In the genomic region with DNA sequence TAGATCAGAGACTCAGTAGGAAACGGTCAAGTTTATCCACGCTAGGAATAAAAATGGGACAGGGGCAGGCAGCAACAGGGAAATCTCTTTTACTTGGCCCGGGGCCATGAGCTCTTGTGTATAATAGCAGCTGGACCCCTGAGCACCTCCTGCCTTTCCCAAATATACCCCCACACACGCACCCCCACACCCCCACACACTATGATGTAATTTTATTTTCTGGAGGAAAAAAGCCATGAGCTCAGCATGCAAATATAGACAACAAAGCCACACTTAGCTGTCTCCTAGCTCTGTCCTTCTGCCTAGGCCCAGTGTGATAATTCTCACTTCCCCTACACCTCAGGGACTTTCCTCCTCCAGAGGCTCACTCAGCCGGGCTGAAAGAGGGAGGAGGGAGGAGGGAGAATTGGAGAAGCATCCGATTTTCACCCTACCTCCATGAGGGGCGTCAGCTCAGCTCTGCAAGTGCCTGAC, we compare ENCODE assay signal across 8 mouse cellular contexts. TPM values are rescaled to one million over a fixed set of nuclear protein-coding genes. Genes with fewer than 3 reads are reported as not detected.
A peak's percentile ranks its signal among the peaks of the same experiment; 100 is the strongest.
DNase-seq lines count a peak whose midpoint lies in the region; ATAC-seq lines count a peak whose summit lies in the region.

No protein-coding gene starts in this region.

- WGBS in liver, embryonic 15.5 days (ENCODE audit: insufficient replicate concordance), result 31% methylated on average over 7 of the region's 7 CpGs

- H3K4me3 ChIP-seq in liver, embryonic 15.5 days (replicated peaks), result no peak overlapping the region

- peaks cover 26% of the 10 kb centered on the region for H3K27me3 ChIP-seq in liver, embryonic 15.5 days

- DNase-seq in cerebellum, adult 11 months, result peak; percentile 60
- peak; percentile 66 to 68 for DNase-seq in right cerebral cortex, adult 2 months (ENCODE audit: low spot score in 2 of 2)
- no peak for DNase-seq in right cerebral cortex, adult 18-20 months
- peak; percentile 66 for DNase-seq in heart, postnatal 4 days
- DNase-seq in urinary bladder, postnatal 10 days (ENCODE audit: low spot score), result no peak
- DNase-seq in adrenal gland, postnatal 36 days, result no peak

- no peak overlapping the region for H3K27ac ChIP-seq in liver, embryonic 15.5 days (replicated peaks)

- peaks cover 47% of the 10 kb centered on the region for H3K4me1 ChIP-seq in liver, embryonic 15.5 days (replicated peaks)

- H3K9me3 ChIP-seq in liver, embryonic 15.5 days (replicated peaks), result no peaks in the 10 kb centered on the region

- H3K36me3 ChIP-seq in liver, embryonic 15.5 days (replicated peaks), result 0 out of 2 replicates have a peak, but pooled peaks cover 6% of the 10 kb centered on the region

- no peak for ATAC-seq in cerebellum, adult (ENCODE audit: insufficient number of reproducible peaks, low FRiP score, low TSS enrichment)
- no peak for ATAC-seq in liver, embryonic 15.5 days (ENCODE audit: insufficient read depth)

- peak overlapping the region; percentile 72; the same call in 1 of the 2 replicates for H3K4me2 ChIP-seq in liver, embryonic 15.5 days

- no peak overlapping the region for H3K9ac ChIP-seq in liver, embryonic 15.5 days

RNA-seq across cellular contexts. Expression of a gene that starts 0.5 kb away (rescaled TPM):
- total RNA-seq in heart, postnatal 4 days (2021), result 100 to 1,000 TPM; 140 to 147 TPM
- 20.2 and 22.3 TPM in 2 replicates for polyA plus RNA-seq in liver, embryonic 15.5 days (2015; fragmentation: Nextera tagmentation; extraction: Ambion mirVana)
- total RNA-seq in adrenal gland, postnatal 36 days (2021), result 10 to 100 TPM; 53.9 to 62.1 TPM

RNA-seq across cellular contexts. Expression of a gene that starts 12.5 kb away (rescaled TPM):
- 10 to 100 TPM; 11.9 to 18.1 TPM for total RNA-seq in heart, postnatal 4 days (2021)
- polyA plus RNA-seq in liver, embryonic 15.5 days (2015; fragmentation: Nextera tagmentation; extraction: Ambion mirVana), result 2.9 and 5.0 TPM in 2 replicates
- under 1 TPM in 1 of 2 experiments, not detected in 1; 0.46 TPM for total RNA-seq in adrenal gland, postnatal 36 days (2021)

RNA-seq across cellular contexts. Expression of a gene that starts 51.1 kb away (rescaled TPM):
- total RNA-seq in heart, postnatal 4 days (2021), result under 1 TPM in 1 of 2 experiments, not detected in 1; 0.11 TPM
- 0.02 TPM in 1 of 2 replicates, not detected in the other for polyA plus RNA-seq in liver, embryonic 15.5 days (2015; fragmentation: Nextera tagmentation; extraction: Ambion mirVana)
- total RNA-seq in adrenal gland, postnatal 36 days (2021), result 1 to 10 TPM in 1 of 2 experiments, under 1 TPM in 1; 0.53 to 1.4 TPM

RNA-seq across cellular contexts. Expression of a gene that starts 54.3 kb away (rescaled TPM):
- total RNA-seq in heart, postnatal 4 days (2021), result 10 to 100 TPM; 19.1 to 20.1 TPM
- 17.9 and 23.1 TPM in 2 replicates for polyA plus RNA-seq in liver, embryonic 15.5 days (2015; fragmentation: Nextera tagmentation; extraction: Ambion mirVana)
- total RNA-seq in adrenal gland, postnatal 36 days (2021), result 10 to 100 TPM; 24.9 to 39.2 TPM

RNA-seq across cellular contexts. Expression of a gene that starts 59.3 kb away (rescaled TPM):
- 100 to 1,000 TPM; 114 to 115 TPM for total RNA-seq in heart, postnatal 4 days (2021)
- polyA plus RNA-seq in liver, embryonic 15.5 days (2015; fragmentation: Nextera tagmentation; extraction: Ambion mirVana), result 55.3 and 62.8 TPM in 2 replicates
- 100 to 1,000 TPM; 108 to 143 TPM for total RNA-seq in adrenal gland, postnatal 36 days (2021)

Comparison
In these comparisons a context has a peak if more than half of its experiments do, and no peak if none do; other contexts are left out.
1. DNase-seq: peak in cerebellum, adult 11 months (single experiment), right cerebral cortex, adult 2 months (2 of 2) and heart, postnatal 4 days (single experiment); none in right cerebral cortex, adult 18-20 months (single experiment), urinary bladder, postnatal 10 days (single experiment) and adrenal gland, postnatal 36 days (0 of 2).
2. RNA of a gene that starts 12.5 kb away (total RNA-seq): 11.9 to 18.1 TPM in heart, postnatal 4 days; 0.46 TPM in adrenal gland, postnatal 36 days; every median in the first group is over 4 times any median in the second.